Mouse (Mus musculus): ENCODE data around the gene Wfdc12.

The Wfdc12 gene

DNA sequence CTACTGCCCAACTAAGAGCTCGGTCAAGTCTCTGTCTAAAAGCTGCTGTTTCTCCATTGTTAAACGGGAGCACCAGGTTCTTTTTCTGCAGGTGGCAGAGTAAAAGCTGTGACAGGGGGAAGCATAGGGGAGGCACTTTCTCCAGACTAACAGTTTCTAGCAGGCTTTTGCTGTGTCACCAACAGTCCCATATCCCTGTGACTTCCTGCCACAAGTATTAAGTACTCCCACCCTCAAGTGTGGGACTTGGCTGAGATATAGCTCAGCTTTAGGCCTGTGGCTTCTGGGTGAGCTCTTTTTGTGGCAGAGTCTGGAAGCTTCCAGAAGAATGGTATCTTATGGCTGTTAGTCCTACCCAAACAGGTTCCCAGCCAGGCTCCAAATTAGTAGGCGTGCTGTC lies 14.6 kb downstream of the Wfdc12 start:
- no peak for DNase-seq (ENCODE audit: low spot score)

DNA sequence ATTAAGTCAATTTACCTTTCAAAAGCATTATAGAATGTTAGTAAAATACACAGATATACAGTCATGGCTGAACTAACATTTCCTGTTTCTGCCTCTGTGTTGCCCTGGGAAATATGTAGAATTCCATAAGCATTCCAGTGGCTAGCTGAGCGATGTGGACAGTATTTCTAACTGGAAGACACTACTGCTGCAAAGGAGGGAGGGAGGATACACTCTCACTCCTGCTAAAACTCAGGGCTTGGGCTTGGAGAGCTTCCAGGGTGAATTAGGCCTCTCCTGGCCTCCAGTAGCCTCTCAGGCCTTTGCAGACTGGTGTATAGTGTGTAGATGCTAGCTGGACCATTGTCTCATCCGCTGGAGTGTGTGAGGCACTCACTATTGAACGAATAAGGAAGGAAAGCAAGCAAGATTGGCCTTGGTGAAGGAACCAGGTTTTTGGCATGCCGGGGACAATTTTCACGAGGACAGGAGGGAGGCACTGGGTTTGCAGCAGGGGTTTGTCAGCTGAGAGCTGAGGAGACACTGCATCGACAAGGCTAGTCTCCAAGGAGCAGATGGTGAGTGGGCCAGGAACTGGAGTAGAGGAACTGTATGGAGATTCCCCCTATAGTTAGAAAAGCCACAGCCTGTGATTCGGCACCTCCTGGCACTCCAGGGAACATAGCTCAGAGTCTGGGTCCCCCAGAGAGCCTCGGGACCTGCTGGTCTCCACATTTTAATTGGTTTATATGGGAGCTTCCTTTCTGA lies 15.6 kb downstream of the Wfdc12 start:
- DNase-seq (ENCODE audit: low spot score) = no peak

DNA sequence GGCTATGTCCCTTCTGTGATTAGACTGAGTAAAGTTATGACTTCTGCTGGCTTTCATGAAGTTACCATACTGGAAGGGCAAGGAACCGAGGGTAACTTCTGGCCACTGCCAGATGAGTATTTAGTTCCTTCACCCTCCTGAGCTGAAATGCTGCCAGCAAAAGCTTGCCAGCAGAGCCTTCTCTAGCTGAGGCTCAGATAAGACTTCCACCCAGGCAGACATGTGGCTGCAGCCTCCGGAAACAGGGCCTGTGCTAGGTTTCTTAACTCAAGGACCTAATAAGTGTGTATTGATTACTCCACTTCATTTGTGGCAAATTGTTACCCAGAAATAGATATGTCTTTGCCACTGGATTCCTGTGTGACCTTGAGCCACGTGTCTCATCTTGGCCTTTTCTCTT lies 17.0 kb downstream of the Wfdc12 start:
- DNase-seq (ENCODE audit: low spot score) = no peak

- DNase-seq (ENCODE audit: low spot score) = no peak
Measured at GRCm38 (mm10) chr2:164170902-164171301, 19.5 kb downstream of the Wfdc12 start, which contains the start of gene Kcns1. Gene Kcns1, minus strand, starts transcription at chr2:164171113.

GRCm38 (mm10) chr2:164170326-164170725 lies 20.1 kb downstream of the Wfdc12 start:
- DNase-seq (ENCODE audit: low spot score) = no peak

DNA sequence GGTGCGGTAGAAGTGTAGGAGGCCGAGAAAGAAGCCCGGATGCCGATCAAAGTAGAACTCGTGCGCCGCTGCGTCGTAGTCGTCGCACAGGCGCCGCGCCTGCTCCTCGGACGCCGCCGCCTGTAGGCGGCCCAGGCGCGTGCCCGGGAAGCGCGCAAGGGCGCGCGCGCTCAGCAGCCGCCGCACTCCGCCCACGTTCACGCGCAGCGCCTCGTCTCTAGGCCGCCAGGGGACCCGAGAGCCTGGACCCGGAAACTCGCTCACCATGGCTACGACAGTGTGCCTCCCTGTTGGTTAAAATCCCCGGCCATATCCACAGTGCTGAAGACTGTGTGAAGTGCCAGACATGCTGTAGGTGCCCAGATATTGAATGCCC lies 21.8 kb downstream of the Wfdc12 start:
- peak; percentile 66 for DNase-seq (ENCODE audit: low spot score)

- DNase-seq (ENCODE audit: low spot score) = peak; percentile 18
Measured at GRCm38 (mm10) chr2:164167752-164168570, 22.4 kb downstream of the Wfdc12 start.

- no peak for DNase-seq (ENCODE audit: low spot score)
Measured at GRCm38 (mm10) chr2:164164941-164165340, 25.5 kb downstream of the Wfdc12 start.

GRCm38 (mm10) chr2:164161515-164162055 lies 28.8 kb downstream of the Wfdc12 start:
- no peak for DNase-seq (ENCODE audit: low spot score)

DNA sequence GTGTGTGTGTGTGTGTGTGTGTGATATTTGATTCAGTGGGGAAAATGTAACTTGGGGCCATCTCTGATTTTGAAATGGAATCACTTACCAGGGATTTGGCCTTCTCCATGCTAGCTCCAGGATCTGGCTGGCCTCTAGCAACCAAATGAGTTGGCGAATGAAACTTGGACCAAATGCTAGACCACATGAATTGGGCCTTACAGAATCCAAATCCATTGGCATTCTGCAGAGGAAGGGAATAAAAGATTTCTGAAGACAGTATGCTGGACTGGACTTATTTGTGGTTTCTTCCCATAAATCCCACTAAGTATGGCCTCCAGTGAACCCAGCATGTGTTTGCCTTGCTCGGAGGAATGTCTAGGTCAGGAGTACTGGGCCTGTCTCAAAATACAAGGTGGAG lies 31.6 kb downstream of the Wfdc12 start:
- no peak for DNase-seq (ENCODE audit: low spot score)

- no peak for DNase-seq (ENCODE audit: low spot score)
Measured at GRCm38 (mm10) chr2:164156158-164156557, 34.2 kb downstream of the Wfdc12 start.

GRCm38 (mm10) chr2:164154007-164154406 lies 36.4 kb downstream of the Wfdc12 start:
- DNase-seq (ENCODE audit: low spot score) = no peak

DNA sequence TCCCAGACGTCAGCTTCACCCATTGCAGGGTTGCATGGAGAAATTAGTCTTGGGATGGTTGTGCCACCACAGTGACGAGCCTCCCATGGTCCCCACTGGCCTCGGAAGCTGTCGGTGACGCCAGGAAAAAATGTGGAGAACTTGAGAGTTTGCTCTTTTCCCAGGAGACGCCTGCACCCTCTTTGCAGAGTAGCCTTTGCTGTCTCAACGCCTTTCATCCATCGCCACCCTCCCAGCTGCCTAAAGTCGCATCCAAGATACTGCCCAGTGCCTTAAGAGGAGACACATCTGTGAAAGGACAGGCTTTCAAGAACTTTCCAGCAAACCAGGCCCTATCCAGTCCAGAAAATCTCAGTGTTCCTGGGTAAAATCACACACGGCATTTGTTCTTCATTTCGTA lies 38.1 kb downstream of the Wfdc12 start:
- DNase-seq (ENCODE audit: low spot score) = no peak

DNA sequence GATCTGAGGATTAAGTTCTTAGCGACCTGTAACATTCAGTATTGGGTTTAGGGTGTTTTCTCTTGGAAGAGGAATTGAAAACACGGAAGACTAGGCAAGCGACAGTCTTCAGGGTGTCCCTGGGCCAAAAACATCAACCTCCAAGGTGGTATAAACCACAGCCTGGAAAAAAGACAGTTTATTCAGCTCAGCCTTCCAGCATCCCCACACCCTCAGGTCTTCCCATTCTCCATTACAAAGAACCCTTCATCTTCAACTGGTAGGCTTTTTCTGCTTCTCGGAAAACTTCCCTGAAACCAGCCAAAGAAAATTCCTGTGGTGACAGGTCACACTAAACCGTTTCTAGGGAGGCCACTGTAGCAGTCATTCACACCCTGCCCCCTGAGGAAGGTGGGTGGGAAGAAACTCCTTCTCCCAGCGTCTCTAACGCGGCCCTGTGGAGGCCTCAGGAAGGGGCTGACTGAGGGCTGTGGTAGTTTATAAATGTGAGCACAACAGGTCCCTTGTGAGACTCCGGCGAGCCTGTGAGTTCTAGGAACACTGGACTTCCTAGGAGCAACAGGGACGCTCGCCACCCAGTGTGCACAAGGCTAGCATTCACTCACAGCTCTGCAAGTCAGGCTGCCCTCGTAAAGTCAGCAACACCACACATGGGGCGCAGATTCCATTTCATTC lies 40.2 kb downstream of the Wfdc12 start:
- DNase-seq (ENCODE audit: low spot score) = no peak

DNA sequence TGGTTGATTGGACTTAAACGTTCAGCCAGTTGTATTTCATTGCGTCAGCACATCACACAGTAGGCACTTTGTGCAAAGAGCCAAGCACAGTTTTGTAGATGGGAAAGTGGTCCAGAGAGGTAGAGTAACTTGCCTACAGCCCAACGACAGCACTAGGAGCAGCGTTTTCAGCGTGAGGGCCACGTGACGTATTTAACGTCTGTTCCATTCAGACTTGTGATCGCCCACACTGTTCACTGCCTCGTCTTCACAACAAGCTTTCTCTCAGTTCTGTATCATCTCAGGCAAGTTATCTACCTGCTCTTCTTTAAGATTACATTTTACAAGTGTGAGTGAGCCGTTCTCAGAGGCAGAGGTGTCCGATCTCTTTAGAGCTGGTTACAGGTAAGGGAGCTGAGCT lies 43.9 kb downstream of the Wfdc12 start:
- DNase-seq (ENCODE audit: low spot score) = no peak

- DNase-seq (ENCODE audit: low spot score) = no peak
Measured at GRCm38 (mm10) chr2:164144541-164144940, 45.9 kb downstream of the Wfdc12 start.

GRCm38 (mm10) chr2:164144025-164144424 lies 46.4 kb downstream of the Wfdc12 start:
- no peak for DNase-seq (ENCODE audit: low spot score)

- DNase-seq (ENCODE audit: low spot score) = peak; percentile 43
Measured at GRCm38 (mm10) chr2:164142021-164142420, 48.4 kb downstream of the Wfdc12 start.
